Mouse (Mus musculus): Measurements from ENCODE around the gene Ccsap. TPM values are rescaled to one million over a fixed set of nuclear protein-coding genes. Genes with fewer than 3 reads are reported as not detected.
"Not testable (repeated sequence)": the region's sequence is repeated elsewhere in the genome, so short reads cannot be mapped to it uniquely, and the experiment has no call there.

Gene Ccsap
- polyA plus RNA-seq, 1 experiment from 2014 or later, result 3.7 TPM

DNA sequence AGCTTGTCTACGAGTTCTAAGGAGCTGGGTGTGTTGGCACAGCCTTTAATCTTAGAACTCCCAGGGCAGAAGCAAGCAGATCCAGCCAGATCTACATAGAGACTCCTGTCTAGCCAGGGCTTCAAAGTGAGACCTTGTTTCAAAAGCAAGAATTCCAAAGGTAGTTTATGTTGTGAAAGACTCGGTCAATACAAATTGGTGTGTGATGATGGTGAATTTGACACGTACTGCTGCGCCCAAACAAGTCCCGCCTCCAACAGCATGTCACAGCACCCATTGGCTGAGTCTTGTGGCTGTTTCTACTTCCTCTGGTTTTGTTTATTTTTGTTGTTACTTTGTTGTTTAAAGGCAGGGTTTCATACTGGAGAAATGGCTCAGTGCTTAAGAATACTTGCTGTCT lies 47.8 kb downstream of the Ccsap start:
- H3K9ac ChIP-seq (ENCODE audit: low read length), result no peak overlapping the region
- no peak overlapping the region for H3K27ac ChIP-seq (replicated peaks in 1 of 2; ENCODE audit: control insufficient read depth in 1 of 2, insufficient read depth in 1 of 2, low read depth in 2 of 2, low read length in 2 of 2)
- no peaks in the 10 kb centered on the region; the same call in 1 of the 2 replicates for H3K36me3 ChIP-seq (ENCODE audit: control insufficient read depth, insufficient read depth, low read length)
- no peaks in the 10 kb centered on the region for H3K9me3 ChIP-seq (ENCODE audit: control insufficient read depth, low read length)
- H3K4me3 ChIP-seq (ENCODE audit: control insufficient read depth in 1 of 2, insufficient read depth in 1 of 2, low read depth in 1 of 2, low read length in 2 of 2), result no peak overlapping the region
- H3K4me1 ChIP-seq (ENCODE audit: control insufficient read depth in 2 of 2, insufficient read depth in 2 of 2, low read length in 2 of 2), result peaks cover 9 to 11% of the 10 kb centered on the region in 2 experiments; a peak in 3 of 4 replicates
- no peaks in the 10 kb centered on the region for H3K27me3 ChIP-seq (ENCODE audit: control insufficient read depth, insufficient read depth, low read length)
- H3K4me2 ChIP-seq (ENCODE audit: low read length), result no peak overlapping the region
- ATAC-seq (ENCODE audit: insufficient number of reproducible peaks, insufficient read depth, low FRiP score, low read depth), result no peak
- 84% methylated on average over 5 of the region's 5 CpGs for WGBS

DNA sequence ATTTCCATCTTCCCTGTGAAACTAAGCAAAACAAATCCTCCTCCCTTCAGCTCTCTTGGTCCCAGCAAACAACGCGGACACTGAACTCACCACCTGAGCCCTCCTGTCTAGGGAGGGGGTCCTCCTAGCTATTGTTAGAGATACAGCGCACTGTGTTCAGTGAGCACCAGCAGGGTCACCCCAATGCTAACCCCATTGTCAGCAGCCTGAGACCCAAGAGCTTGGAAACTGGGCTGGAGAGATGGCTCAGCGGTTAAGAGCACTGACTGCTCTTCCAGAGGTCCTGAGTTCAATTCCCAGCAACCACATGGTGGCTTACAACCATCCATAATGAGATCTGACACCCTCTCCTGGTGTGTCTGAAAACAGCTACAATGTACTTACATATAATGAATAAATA lies 50.7 kb downstream of the Ccsap start:
- not testable (repeated sequence) for H3K27ac ChIP-seq (replicated peaks in 1 of 2; ENCODE audit: control insufficient read depth in 1 of 2, insufficient read depth in 1 of 2, low read depth in 2 of 2, low read length in 2 of 2); H3K36me3 ChIP-seq (ENCODE audit: control insufficient read depth, insufficient read depth, low read length); H3K9ac ChIP-seq (ENCODE audit: low read length); ATAC-seq (ENCODE audit: insufficient number of reproducible peaks, insufficient read depth, low FRiP score, low read depth); H3K4me3 ChIP-seq (ENCODE audit: control insufficient read depth in 1 of 2, insufficient read depth in 1 of 2, low read depth in 1 of 2, low read length in 2 of 2); H3K4me2 ChIP-seq (ENCODE audit: low read length); H3K27me3 ChIP-seq (ENCODE audit: control insufficient read depth, insufficient read depth, low read length); H3K9me3 ChIP-seq (ENCODE audit: control insufficient read depth, low read length)
- H3K4me1 ChIP-seq (ENCODE audit: control insufficient read depth in 2 of 2, insufficient read depth in 2 of 2, low read length in 2 of 2), result peaks cover 9 to 17% of the 10 kb centered on the region in 2 experiments
- WGBS, result 91% methylated on average over 4 of the region's 4 CpGs

GRCm38 (mm10) chr8:123808671-123809070 lies 51.3 kb downstream of the Ccsap start:
- H3K36me3 ChIP-seq (ENCODE audit: control insufficient read depth, insufficient read depth, low read length), result no peaks in the 10 kb centered on the region
- no peak overlapping the region for H3K27ac ChIP-seq (replicated peaks in 1 of 2; ENCODE audit: control insufficient read depth in 1 of 2, insufficient read depth in 1 of 2, low read depth in 2 of 2, low read length in 2 of 2)
- no peak overlapping the region for H3K4me3 ChIP-seq (ENCODE audit: control insufficient read depth in 1 of 2, insufficient read depth in 1 of 2, low read depth in 1 of 2, low read length in 2 of 2)
- WGBS, result 79% methylated on average over 7 of the region's 7 CpGs
- H3K4me1 ChIP-seq (ENCODE audit: control insufficient read depth in 2 of 2, insufficient read depth in 2 of 2, low read length in 2 of 2), result peaks cover 9 to 17% of the 10 kb centered on the region in 2 experiments
- H3K9me3 ChIP-seq (ENCODE audit: control insufficient read depth, low read length), result no peaks in the 10 kb centered on the region
- no peak overlapping the region for H3K9ac ChIP-seq (ENCODE audit: low read length)
- no peak for ATAC-seq (ENCODE audit: insufficient number of reproducible peaks, insufficient read depth, low FRiP score, low read depth)
- H3K27me3 ChIP-seq (ENCODE audit: control insufficient read depth, insufficient read depth, low read length), result no peaks in the 10 kb centered on the region
- no peak overlapping the region for H3K4me2 ChIP-seq (ENCODE audit: low read length)

DNA sequence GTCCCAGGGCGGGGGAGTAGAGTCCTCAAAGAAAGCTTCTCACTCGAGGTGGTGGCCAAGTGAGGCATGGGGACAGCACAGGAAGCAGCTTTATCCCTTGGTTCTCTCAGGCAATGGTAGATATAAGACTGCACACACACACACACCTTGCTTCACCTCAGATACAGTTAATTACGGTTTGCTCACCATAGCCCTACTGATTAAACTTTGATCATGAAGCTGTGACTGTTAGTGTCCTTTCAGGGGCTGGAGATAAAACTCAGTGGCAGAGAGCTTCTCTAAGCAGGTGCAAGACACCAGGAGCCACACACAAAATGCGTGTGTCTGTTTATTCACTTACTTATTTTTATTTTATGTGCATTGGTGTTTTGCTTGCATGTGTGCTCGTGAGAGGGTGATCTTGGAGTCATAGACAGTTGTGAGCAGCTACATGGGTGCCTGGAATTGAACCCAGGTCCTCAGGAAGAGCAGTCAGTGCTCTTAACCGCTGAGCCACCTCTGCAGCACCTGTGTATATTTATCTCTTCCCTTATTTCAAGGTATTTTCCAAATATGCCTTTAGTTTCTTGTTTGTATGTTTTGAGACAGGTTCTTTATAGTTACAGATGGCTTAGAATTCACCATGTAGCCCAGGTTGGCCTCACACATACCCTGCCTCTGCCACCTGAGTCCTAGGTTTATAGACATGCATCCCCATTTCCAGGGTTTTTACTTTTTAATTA lies 52.0 kb downstream of the Ccsap start:
- Histone ChIP-seq H3K27me3 (ENCODE audit: control insufficient read depth, insufficient read depth, low read length) (no peaks in the 10 kb centered on the region), H3K27ac (replicated peaks in 1 of 2; ENCODE audit: control insufficient read depth in 1 of 2, insufficient read depth in 1 of 2, low read depth in 2 of 2, low read length in 2 of 2) (no peak overlapping the region), H3K4me2 (ENCODE audit: low read length) (peak overlapping the region; percentile 63; the same call in 1 of the 2 replicates), H3K36me3 (ENCODE audit: control insufficient read depth, insufficient read depth, low read length) (no peaks in the 10 kb centered on the region), H3K9ac (ENCODE audit: low read length) (no peak overlapping the region), H3K9me3 (ENCODE audit: control insufficient read depth, low read length) (no peaks in the 10 kb centered on the region), H3K4me1 (ENCODE audit: control insufficient read depth in 2 of 2, insufficient read depth in 2 of 2, low read length in 2 of 2) (peaks cover 9 to 17% of the 10 kb centered on the region in 2 experiments), H3K4me3 (ENCODE audit: control insufficient read depth in 1 of 2, insufficient read depth in 1 of 2, low read depth in 1 of 2, low read length in 2 of 2) (no peak overlapping the region)
- ATAC-seq (ENCODE audit: insufficient number of reproducible peaks, insufficient read depth, low FRiP score, low read depth), result no peak
- WGBS, result 80% methylated on average over 6 of the region's 6 CpGs

GRCm38 (mm10) chr8:123807024-123807431 lies 53.0 kb downstream of the Ccsap start:
- Histone ChIP-seq H3K4me3 (ENCODE audit: control insufficient read depth in 1 of 2, insufficient read depth in 1 of 2, low read depth in 1 of 2, low read length in 2 of 2) (peak overlapping the region; percentile 29 to 79), H3K9ac (ENCODE audit: low read length) (peak overlapping the region; percentile 85), H3K4me2 (ENCODE audit: low read length) (peak overlapping the region; percentile 63), H3K4me1 (ENCODE audit: control insufficient read depth in 2 of 2, insufficient read depth in 2 of 2, low read length in 2 of 2) (peaks cover 9 to 17% of the 10 kb centered on the region in 2 experiments), H3K36me3 (ENCODE audit: control insufficient read depth, insufficient read depth, low read length) (no peaks in the 10 kb centered on the region), H3K27ac (replicated peaks in 1 of 2; ENCODE audit: control insufficient read depth in 1 of 2, insufficient read depth in 1 of 2, low read depth in 2 of 2, low read length in 2 of 2) (peak overlapping the region; percentile 37 to 39; a peak in 3 of 4 replicates), H3K27me3 (ENCODE audit: control insufficient read depth, insufficient read depth, low read length) (no peaks in the 10 kb centered on the region), H3K9me3 (ENCODE audit: control insufficient read depth, low read length) (no peaks in the 10 kb centered on the region)
- no peak for ATAC-seq (ENCODE audit: insufficient number of reproducible peaks, insufficient read depth, low FRiP score, low read depth)
- 7% methylated on average over 14 of the region's 14 CpGs for WGBS

DNA sequence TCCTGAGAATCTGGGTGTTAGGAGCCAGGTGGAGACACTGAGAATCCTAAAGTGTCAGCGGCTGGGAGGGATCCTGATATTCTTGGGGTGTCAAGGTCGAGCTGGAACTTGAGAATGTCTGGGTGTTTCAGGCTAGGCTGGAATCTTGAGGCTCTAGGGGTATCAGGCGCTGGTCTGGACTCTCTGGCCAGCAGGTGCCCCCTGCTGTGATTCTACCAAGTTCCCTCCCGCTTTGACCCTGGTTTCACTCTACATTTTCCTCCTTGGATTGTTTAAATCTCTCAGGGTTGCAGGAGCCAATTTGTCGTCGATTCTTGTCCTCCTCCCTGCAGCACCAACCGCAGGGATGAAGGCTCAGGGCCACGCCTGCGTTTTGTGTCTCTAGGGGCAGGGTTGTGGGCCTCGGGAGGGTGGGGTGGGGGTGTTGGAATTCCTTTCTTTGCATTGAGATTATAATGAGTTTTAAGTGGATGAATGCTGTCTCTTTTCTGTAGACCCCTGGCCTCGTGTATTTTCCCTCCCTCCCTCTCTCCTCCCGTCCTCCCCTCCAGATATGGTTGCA lies 53.6 kb downstream of the Ccsap start:
- peak overlapping the region; percentile 79 to 80 for H3K4me3 ChIP-seq (ENCODE audit: control insufficient read depth in 1 of 2, insufficient read depth in 1 of 2, low read depth in 1 of 2, low read length in 2 of 2)
- no peaks in the 10 kb centered on the region for H3K36me3 ChIP-seq (ENCODE audit: control insufficient read depth, insufficient read depth, low read length)
- ATAC-seq (ENCODE audit: insufficient number of reproducible peaks, insufficient read depth, low FRiP score, low read depth), result no peak
- WGBS, result 2% methylated on average over 12 of the region's 12 CpGs
- H3K27ac ChIP-seq (replicated peaks in 1 of 2; ENCODE audit: control insufficient read depth in 1 of 2, insufficient read depth in 1 of 2, low read depth in 2 of 2, low read length in 2 of 2), result peak overlapping the region; percentile 6 to 69; a peak in 2 of 4 replicates
- H3K9me3 ChIP-seq (ENCODE audit: control insufficient read depth, low read length), result no peaks in the 10 kb centered on the region
- no peaks in the 10 kb centered on the region for H3K27me3 ChIP-seq (ENCODE audit: control insufficient read depth, insufficient read depth, low read length)
- H3K9ac ChIP-seq (ENCODE audit: low read length), result peak overlapping the region; percentile 85
- H3K4me2 ChIP-seq (ENCODE audit: low read length), result peak overlapping the region; percentile 63
- peaks cover 9 to 17% of the 10 kb centered on the region in 2 experiments for H3K4me1 ChIP-seq (ENCODE audit: control insufficient read depth in 2 of 2, insufficient read depth in 2 of 2, low read length in 2 of 2)

DNA sequence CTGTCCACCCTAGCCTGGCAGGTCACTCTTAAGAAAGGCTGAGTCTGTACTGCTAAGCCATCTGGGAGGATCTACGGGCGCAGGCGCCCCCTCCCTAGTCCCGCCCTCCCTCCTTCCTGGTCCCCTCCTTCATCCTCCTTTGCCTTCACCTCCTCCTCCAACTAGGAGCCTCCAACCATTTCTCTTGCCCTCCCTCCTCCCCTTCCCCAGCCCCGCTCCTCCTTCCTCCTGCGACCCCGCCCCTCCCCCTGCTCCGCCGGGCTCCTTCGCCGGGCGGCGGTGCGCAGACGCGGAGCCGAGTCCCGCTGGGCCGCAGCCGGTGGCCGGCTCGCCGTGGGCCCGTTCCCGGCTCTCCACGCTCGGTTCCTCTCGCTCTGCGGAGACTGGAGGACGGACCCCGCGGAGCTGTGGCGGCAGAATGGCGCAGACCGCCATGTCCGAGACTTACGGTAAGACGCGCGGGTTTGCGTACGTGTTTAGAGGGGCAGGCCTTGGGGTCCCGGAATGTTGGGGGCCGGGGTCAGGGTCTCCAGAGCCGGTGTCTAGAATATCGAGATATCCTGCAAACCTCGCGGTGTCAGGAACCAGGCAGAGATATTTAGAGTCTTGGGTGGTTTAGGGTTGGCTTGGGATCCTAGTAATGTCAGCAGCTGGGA lies 54.2 kb downstream of the Ccsap start, which contains the start of gene Rab4a:
Gene Rab4a (plus strand): TSS at position 268 of the 656 bp plus-strand sequence.
- WGBS, result under 1% methylated on average over 48 of the region's 48 CpGs
- H3K9ac ChIP-seq (ENCODE audit: low read length), result peak within 1 kb of the TSS; percentile 85
- H3K27ac ChIP-seq (replicated peaks in 1 of 2; ENCODE audit: control insufficient read depth in 1 of 2, insufficient read depth in 1 of 2, low read depth in 2 of 2, low read length in 2 of 2), result peak within 1 kb of the TSS; percentile 6 to 69; a peak in 2 of 4 replicates
- no peaks in the 10 kb centered on the region for H3K9me3 ChIP-seq (ENCODE audit: control insufficient read depth, low read length)
- peak within 1 kb of the TSS; percentile 79 to 80 for H3K4me3 ChIP-seq (ENCODE audit: control insufficient read depth in 1 of 2, insufficient read depth in 1 of 2, low read depth in 1 of 2, low read length in 2 of 2)
- H3K4me1 ChIP-seq (ENCODE audit: control insufficient read depth in 2 of 2, insufficient read depth in 2 of 2, low read length in 2 of 2), result peaks cover 9 to 17% of the 10 kb centered on the region in 2 experiments
- H3K36me3 ChIP-seq (ENCODE audit: control insufficient read depth, insufficient read depth, low read length), result no peaks in the 10 kb centered on the region
- H3K4me2 ChIP-seq (ENCODE audit: low read length), result peak within 1 kb of the TSS; percentile 63
- no peaks in the 10 kb centered on the region for H3K27me3 ChIP-seq (ENCODE audit: control insufficient read depth, insufficient read depth, low read length)
- ATAC-seq (ENCODE audit: insufficient number of reproducible peaks, insufficient read depth, low FRiP score, low read depth), result peak; percentile 83

Data from heart, embryonic 14.5 days (tissue).